Mouse (Mus musculus) adrenal gland (tissue): Measurements from ENCODE around the gene Fxr2.

Source experiments
- intact Hi-C: fragments of 180-260 bp; cut with DNase I; formaldehyde crosslinking; loops from one replicate; pipeline ENCODE4 v1.15.1; 2025

Gene Fxr2

DNA sequence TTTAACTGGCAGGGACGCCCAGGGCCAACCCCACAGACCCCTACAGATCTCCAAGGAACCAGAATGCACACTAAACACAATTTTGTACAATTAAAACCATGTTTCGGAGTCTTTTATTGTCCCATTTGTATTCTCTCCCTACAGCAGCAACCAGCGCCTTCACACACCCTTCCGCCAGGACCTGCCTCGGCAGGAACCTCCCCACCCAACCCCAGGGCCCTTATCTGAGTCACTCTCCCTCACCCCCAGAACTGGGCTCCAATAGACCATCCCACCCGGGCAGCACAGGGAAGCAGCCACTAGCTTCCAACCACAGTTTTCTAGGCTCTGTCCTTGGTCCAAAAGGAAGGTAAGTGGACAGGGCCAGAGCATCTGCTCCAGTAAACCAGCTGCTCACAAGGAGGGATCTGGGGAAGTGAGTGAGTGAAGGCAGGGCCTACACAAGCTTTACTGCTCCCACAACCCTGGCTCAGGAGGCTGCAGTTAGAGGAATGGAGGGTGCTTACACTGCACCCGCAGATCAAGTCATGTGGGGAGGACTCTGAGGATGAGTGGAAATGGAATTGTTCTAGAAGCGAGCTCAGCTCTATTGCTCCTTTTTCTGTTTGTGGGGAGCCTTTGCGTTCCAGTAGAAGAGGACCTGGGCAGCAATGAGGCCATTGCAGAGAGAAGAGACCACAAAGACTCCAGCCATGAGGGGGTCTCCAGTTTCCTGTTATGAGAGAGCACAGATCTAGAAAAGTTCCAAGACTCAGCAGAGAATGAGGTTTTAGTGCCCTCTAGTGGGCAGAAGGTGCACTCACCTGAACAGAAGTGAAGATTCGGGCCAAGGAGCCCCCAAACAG, 24.0 kb downstream of the Fxr2 start:
- intact Hi-C loops, result no loop called here

DNA sequence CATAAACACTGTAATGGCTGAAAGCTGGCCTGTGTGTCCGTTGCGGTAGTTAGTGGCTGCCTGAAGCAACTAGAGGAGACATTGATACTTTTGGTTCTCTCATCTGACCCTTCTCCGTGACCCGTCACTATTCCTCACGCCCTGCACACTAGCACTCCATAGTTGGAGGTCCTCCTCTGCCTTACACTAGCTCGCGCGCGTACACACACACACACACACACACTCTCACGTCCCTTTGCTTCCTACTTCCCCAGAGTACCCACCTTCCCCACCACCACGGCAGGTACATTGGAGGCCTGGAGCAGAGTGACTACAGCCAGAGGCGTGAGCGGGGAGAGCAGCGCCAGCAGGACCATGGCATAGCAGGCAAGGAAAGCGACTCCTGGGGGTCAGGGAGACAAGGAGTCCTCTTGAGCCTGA, 24.7 kb downstream of the Fxr2 start:
- intact Hi-C loops, result no loop called here

GRCm38 (mm10) chr11:69661221-69661881, 28.6 kb downstream of the Fxr2 start:
- intact Hi-C loops, result loop anchor here (5.0 kb wide), 1 partner anchor 34 kb away; no protein-coding TSS in a partner anchor

DNA sequence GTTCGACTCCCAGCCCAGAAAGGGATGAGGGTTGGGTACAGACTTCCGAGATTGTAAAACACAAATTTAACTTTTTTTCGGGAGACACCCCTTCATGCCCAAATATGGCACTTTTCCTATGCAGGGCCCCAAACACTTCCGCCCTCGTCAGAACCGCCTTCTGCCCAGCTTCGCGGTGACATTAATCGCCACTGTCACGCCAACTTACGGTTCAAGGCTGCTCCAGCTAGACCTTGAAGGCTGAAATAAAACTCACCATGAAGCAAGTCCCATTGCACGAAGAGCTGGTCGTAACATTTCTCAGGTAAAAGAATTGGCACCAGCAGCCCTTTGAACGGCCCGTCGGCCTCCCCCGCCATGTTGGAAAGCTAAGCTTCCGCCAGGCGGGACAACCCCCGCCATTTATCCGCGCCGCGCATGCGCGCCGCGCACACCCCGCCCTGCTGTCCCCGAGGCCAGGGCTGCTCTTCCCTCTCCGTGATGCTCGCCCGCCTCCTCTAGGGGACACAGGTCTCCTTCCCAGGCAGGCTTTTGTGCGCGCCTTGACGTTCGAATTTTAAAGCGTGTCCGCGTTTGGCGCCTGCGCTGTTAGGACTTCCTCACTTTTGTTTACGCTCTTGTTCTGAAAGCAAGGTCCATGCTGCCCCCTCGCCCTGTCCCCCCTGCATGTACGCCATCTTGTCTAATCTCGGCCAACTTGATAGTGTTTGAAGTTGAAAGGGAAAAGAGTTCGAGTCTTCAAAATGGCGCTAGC, 29.6 kb downstream of the Fxr2 start, which contains the start of gene Mpdu1:
Gene Mpdu1, minus strand, starts transcription at position 430 of the 754 bp plus-strand sequence.
- intact Hi-C loops, result loop anchor here (5.0 kb wide), 1 partner anchor 35 kb away; no protein-coding TSS in a partner anchor

DNA sequence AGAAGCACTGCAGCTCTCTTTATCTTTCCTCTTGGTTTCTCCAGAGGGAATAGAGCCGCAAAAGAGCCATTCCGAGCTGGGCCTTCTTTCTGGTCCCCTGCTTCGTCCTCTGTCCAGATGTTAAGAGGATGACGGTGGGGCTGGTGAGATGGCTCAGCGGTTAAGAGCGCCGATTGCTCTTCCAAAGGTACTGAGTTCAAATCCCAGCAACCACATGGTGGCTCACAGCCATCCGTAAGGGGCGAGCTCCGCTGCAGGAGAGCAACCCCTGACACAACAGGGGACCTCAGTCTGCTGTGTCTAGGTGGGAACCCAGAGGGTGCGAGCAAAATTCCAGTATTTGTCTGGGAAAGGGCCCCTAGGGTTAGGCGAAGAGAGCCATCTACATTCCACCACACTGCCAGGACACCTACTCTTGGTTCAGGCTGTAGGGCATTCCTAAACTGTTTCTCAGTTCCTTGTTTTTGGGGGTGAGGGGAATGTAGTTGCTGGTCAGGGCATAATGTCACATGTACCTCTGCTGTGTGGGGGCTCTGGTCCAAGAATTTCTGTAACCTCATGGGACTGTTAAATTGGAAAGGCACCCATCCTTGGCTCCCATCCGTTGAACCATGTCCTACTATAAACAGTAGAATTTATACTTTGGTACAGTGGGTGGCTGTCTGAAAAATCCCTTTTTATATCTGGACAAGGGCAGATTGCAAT, 30.3 kb downstream of the Fxr2 start:
- intact Hi-C loops, result loop anchor here (5.0 kb wide), 1 partner anchor 36 kb away; no protein-coding TSS in a partner anchor

GRCm38 (mm10) chr11:69663795-69664194, 31.0 kb downstream of the Fxr2 start:
- intact Hi-C loops, result loop anchor here (5.0 kb wide), 1 partner anchor 36 kb away; no protein-coding TSS in a partner anchor

GRCm38 (mm10) chr11:69664841-69665240, 32.1 kb downstream of the Fxr2 start:
- intact Hi-C loops, result loop anchor here (5.0 kb wide), 1 partner anchor 38 kb away; no protein-coding TSS in a partner anchor

GRCm38 (mm10) chr11:69665457-69665960, 32.7 kb downstream of the Fxr2 start:
- intact Hi-C loops, result no loop called here

DNA sequence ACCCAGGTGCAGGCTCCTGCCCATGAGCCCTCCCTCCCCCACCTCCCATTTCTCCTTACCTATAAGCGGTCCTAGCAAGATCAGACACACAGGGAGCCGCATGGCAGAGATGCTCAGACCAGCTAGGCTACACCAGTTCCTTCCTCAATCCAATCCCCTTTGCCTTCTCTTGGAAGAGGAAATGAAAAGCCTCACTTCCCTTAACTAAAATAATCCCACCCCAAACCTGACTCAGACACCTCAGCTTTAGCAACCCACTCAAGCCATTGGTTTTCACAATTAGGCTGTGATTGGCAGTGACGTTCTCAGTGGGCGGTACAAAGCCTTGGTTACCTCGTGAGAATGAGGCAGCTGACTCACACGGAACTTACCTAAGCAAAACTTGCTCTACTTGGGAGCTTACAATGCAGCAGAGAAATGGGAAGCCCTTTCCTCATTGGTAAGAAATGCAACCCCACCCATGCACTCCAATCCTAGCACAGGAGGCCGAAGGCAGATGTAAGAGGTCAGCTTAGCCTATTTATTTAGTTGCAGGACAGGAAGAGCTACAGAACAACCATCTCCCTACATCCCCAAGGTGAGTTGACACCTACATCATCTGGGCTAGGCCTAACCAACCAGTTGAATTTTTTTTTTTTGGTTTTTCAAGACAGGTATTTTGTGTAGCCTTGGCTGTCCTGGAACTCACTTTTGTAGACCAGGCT, 33.3 kb downstream of the Fxr2 start, which contains the start of gene Cd68:
Gene Cd68, minus strand, starts transcription at position 193 of the 704 bp plus-strand sequence.
- intact Hi-C loops, result no loop called here

DNA sequence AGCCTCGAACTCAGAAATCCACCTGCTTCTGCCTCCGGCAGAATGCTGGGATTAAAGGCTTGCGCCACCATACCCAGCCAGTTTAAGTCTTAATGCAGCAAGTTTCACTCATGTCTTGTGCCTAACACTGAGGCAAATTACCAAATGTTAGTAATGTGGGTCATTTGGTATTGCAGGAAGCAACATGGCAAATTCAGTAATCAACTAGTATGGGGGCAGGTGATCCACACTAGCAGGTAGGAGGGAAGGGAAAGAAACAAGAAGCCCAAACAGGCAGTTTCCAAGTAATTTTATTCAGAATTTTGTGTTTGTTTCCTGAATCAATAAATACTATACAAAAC, 33.8 kb downstream of the Fxr2 start:
- intact Hi-C loops, result no loop called here

- intact Hi-C loops, result no loop called here
These were observed 38.3 kb downstream of the Fxr2 start for GRCm38 (mm10) chr11:69670786-69671725.

- intact Hi-C loops, result no loop called here
These were observed 38.9 kb downstream of the Fxr2 start for GRCm38 (mm10) chr11:69671726-69672124.

GRCm38 (mm10) chr11:69672211-69672706, 39.5 kb downstream of the Fxr2 start, which contains the start of gene Eif4a1:
Gene Eif4a1 (minus strand): TSS chr11:69672423.
- intact Hi-C loops, result no loop called here

- intact Hi-C loops, result no loop called here
These were observed 46.4 kb downstream of the Fxr2 start for GRCm38 (mm10) chr11:69679144-69679543.

GRCm38 (mm10) chr11:69680136-69680855, 47.5 kb downstream of the Fxr2 start:
- intact Hi-C loops, result loop anchor here (5.0 kb wide), 1 partner anchor 72 kb away; no protein-coding TSS in a partner anchor

DNA sequence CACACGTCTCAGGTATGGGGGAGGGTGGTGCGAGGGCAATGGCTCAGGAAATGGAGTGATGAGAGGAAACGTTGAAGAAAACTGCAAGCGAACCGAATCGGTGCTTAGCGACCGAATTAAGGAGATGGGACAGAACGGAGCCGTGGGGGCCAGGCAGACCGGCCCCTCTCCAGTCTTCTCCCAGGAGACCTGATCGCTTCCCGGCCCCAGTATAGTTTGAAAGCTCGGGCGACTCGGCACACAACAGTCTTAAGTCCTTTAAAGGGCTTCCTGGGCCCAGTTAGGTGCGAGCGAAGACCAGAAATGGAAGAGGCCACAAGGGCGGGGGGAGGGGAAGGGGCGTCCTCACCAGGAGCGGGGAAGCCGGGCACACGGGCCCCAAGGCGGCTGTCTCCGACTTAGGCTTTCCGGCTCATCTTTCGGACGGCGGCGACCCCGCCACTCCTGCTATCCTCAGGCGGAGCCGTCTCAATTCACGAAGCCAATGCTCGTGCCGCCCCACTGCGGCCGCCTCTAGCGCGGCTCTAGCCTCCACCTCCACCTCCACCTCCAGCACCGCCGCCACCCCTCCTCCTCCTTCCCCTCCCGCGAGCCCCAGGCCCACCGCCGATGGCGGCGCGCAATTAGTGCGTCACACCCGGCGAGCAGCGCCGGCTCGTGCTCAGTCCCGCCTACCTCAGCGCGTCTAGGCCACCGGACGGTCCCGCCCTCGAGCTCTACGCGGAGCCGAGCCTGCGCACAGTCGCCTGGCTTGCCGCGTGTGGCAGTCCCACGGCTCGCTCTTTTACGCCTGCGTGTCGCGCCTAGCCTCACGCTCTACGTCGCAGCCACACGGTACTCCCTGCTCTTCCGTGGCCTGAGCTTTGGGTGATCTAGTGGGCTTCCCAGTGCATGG, 48.8 kb downstream of the Fxr2 start, which contains the start of gene Senp3:
Gene Senp3, minus strand, starts transcription at position 771 of the 895 bp plus-strand sequence.
- intact Hi-C loops, result loop anchor here (2.0 to 5.0 kb wide), 2 partner anchors 33 to 71 kb away; no protein-coding TSS in a partner anchor
